Mouse (Mus musculus): Measurements from ENCODE around the gene N4bp2.

DNA sequence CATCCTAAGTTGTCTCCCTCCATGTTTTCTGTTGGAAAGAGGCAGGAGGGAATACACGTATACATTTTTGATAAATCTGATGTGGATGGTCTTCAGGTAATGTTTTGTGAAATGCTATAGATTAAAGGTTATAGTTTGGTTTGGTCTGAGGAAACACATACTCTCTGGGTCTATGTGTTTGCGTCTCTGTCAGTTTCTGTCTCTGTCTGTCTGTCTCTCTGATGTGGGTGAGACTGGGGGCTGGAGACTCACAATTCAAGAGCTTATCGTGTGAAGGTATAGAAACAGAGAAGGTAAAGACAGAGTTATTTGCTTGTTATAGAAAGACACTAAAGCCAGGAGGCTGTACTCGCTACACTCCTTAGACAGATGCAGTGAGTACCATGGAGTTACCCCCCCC is 106.3 kb downstream of the N4bp2 start:
- TF ChIP-seq EP300 (IDR thresholded peaks at IDR 0.05; ENCODE audit: insufficient read depth, low read depth, low read length) (no peak), CTCF (IDR thresholded peaks at IDR 0.05) (no peak), POLR2A (IDR thresholded peaks at IDR 0.05; ENCODE audit: insufficient read depth, low read depth, low read length) (no peak)
